Mouse (Mus musculus): ENCODE measurements around the gene Gjb3. TPM values are rescaled to one million over a fixed set of nuclear protein-coding genes. Genes with fewer than 3 reads are reported as not detected.

Gjb3 gene
- polyA plus RNA-seq (2012; rRNA removed), result 0.26 and 0.50 TPM in 2 replicates

- no peak for DNase-seq (ENCODE audit: extremely low spot score in 1 of 2, low spot score in 1 of 2)
Observed at GRCm38 (mm10) chr4:127330181-127331100, at the start of gene Gjb3. Gjb3 (minus strand) TSS chr4:127330844.

GRCm38 (mm10) chr4:127377344-127377743 lies 46.7 kb upstream of the Gjb3 start:
- DNase-seq (ENCODE audit: extremely low spot score in 1 of 2, low spot score in 1 of 2), result no peak

- no peak for DNase-seq (ENCODE audit: extremely low spot score in 1 of 2, low spot score in 1 of 2)
Observed at GRCm38 (mm10) chr4:127375541-127376177, 45.0 kb upstream of the Gjb3 start.

- DNase-seq (ENCODE audit: extremely low spot score in 1 of 2, low spot score in 1 of 2), result no peak
Observed at GRCm38 (mm10) chr4:127374645-127375044, 44.0 kb upstream of the Gjb3 start.

GRCm38 (mm10) chr4:127373491-127373890 lies 42.8 kb upstream of the Gjb3 start:
- DNase-seq (ENCODE audit: extremely low spot score in 1 of 2, low spot score in 1 of 2), result no peak

GRCm38 (mm10) chr4:127371546-127371945 lies 40.9 kb upstream of the Gjb3 start:
- DNase-seq (ENCODE audit: extremely low spot score in 1 of 2, low spot score in 1 of 2), result no peak

GRCm38 (mm10) chr4:127370447-127370846 lies 39.8 kb upstream of the Gjb3 start:
- DNase-seq (ENCODE audit: extremely low spot score in 1 of 2, low spot score in 1 of 2), result no peak

GRCm38 (mm10) chr4:127368379-127368973 lies 37.8 kb upstream of the Gjb3 start:
- DNase-seq (ENCODE audit: extremely low spot score in 1 of 2, low spot score in 1 of 2), result peak in 1 of 2 experiments; percentile 83

GRCm38 (mm10) chr4:127365834-127366233 lies 35.2 kb upstream of the Gjb3 start:
- no peak for DNase-seq (ENCODE audit: extremely low spot score in 1 of 2, low spot score in 1 of 2)

- DNase-seq (ENCODE audit: extremely low spot score in 1 of 2, low spot score in 1 of 2), result no peak
Observed at GRCm38 (mm10) chr4:127365433-127365832, 34.8 kb upstream of the Gjb3 start.

- no peak for DNase-seq (ENCODE audit: extremely low spot score in 1 of 2, low spot score in 1 of 2)
Observed at GRCm38 (mm10) chr4:127364431-127364830, 33.8 kb upstream of the Gjb3 start.

GRCm38 (mm10) chr4:127363331-127363730 lies 32.7 kb upstream of the Gjb3 start:
- no peak for DNase-seq (ENCODE audit: extremely low spot score in 1 of 2, low spot score in 1 of 2)

GRCm38 (mm10) chr4:127362520-127362919 lies 31.9 kb upstream of the Gjb3 start:
- DNase-seq (ENCODE audit: extremely low spot score in 1 of 2, low spot score in 1 of 2), result no peak

GRCm38 (mm10) chr4:127358018-127358417 lies 27.4 kb upstream of the Gjb3 start, which contains the start of gene Gjb5:
Gjb5 (minus strand) TSS chr4:127358181.
- no peak for DNase-seq (ENCODE audit: extremely low spot score in 1 of 2, low spot score in 1 of 2)

- DNase-seq (ENCODE audit: extremely low spot score in 1 of 2, low spot score in 1 of 2), result peak in 1 of 2 experiments; percentile 37
Observed at GRCm38 (mm10) chr4:127354506-127355485, 24.2 kb upstream of the Gjb3 start.

- DNase-seq (ENCODE audit: extremely low spot score in 1 of 2, low spot score in 1 of 2), result no peak
Observed at GRCm38 (mm10) chr4:127353951-127354438, 23.4 kb upstream of the Gjb3 start, which contains the start of gene Gjb4. Gjb4 (minus strand) TSS chr4:127354081.

- DNase-seq (ENCODE audit: extremely low spot score in 1 of 2, low spot score in 1 of 2), result no peak
Observed at GRCm38 (mm10) chr4:127352594-127352993, 21.9 kb upstream of the Gjb3 start.

GRCm38 (mm10) chr4:127349560-127350300 lies 19.1 kb upstream of the Gjb3 start:
- no peak for DNase-seq (ENCODE audit: extremely low spot score in 1 of 2, low spot score in 1 of 2)

GRCm38 (mm10) chr4:127345000-127345399 lies 14.4 kb upstream of the Gjb3 start:
- no peak for DNase-seq (ENCODE audit: extremely low spot score in 1 of 2, low spot score in 1 of 2)

Measured in frontal cortex, adult 2 months (tissue).